Mouse (Mus musculus): ENCODE measurements around the gene Zfp687.

The Zfp687 gene

DNA sequence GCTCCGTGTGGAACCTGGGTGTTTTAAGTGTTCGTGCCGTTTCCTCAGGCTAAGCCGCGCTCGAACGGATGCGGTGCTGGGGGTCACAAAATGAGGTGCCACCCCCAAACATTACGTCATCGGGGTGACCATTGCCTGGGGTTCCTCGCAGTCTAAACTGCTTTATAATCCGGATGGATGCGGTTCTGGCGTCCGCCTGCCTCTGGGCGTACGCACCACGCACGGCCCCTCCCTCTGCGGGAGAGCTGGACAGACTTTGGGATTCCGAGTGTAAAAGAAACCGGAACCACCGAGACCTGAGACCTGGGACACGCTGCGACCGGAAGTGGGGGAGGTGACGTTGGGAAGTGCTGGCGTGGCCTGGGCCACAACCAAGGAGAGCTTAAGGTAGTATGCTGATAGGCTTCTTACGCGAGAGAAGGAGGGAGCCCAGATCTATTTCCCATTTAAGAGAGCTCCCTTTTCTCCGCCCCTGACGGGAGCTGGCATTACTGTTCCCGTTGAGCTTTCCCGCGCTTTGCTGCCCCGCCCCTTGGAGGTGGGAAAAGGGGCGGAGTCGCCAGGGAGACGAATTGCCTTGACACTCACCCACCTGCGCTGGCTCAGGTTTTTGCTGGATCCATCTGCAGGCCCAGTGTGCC is 763 bp upstream of the Zfp687 start:
- peak; percentile 93 for DNase-seq

DNA sequence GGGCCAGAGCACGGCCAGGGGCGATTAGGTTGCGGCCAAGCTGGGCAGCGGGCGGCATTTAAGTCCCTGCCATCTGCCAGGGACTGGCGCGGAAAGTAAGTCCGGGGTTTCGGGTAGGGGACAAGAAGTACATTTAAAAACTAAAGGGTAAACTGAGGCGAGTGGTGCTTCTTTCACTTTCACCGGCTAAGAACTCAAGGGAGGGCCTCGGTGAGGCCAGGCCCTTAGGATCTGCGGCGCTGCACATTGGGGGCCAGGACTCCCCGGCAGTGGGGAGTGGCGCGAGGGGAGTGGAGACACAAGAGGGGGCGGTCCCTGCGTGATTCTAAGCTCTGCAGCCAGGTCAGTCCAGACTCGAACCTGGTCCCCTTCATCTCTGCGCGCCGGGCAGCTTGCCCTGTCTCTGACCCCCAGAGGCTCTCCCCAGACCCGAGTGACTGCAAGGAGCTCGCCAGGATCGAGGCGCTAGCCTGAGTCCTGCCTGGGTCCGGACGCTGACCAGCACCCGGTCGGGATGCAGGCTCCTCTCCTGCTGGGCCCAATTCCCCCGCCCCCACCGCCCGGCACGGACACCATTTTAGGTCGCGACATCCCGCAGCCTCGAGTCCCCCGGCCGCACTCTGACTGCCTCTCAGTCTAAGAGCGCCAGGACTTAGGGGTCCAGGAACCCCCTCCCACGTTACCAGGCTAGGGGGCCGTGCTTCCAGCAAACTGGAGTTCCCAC is 658 bp downstream of the Zfp687 start:
- peak; percentile 46 for DNase-seq

DNA sequence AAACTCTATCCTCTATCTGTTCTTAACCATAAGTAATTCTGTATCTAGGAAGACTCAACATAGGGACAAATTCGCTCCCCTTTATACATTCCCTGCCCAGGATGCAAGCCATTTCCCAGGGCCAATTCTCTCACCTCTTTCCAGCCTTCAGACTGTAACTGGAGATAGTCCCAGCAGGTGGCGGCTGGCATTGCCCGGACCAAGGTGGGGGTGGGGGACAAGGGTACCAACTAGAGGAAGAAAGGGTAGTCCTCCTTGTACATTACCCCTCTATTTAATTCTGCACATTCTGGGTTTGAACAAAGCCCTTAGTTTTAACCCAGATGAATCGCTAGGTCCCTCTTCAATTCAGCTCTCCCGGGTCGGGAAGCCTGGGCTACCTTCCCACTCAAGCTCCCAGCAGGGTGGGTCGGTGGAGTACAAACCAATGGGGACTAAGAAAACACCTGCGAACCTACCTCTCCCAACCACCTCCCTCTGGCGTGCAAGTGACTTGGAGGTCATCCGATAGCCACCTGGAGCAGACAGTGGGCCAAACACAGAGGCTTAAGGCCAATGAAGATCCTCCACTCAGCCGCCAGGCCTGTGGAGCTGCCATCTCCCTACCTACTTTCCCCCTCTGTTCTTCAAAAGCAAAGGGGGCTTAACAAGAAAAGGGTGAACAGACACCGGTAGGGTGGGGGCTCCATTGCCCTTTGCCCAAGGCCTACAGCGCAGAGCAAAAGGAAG is 1.4 kb downstream of the Zfp687 start:
- DNase-seq, result peak; percentile 16

DNA sequence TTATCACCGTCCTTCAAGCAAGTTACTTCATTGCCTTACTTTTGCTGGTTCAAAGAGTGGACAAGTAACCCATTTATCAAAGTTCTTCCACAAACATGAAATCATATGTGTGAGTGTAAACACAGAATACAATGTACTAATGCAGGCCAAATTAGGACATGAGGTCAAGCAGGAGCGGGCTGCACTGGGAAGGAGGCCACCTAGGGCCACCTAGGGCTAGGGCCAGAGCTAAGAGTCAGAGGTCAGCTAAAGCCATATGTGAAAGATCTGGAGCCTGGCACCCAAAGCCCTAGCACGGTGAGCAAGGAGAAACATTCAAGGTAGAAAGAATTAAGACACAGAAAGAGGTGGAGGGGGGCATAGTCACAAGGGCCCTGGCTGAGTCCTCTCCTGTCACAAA is 2.3 kb downstream of the Zfp687 start:
- no peak for DNase-seq

DNA sequence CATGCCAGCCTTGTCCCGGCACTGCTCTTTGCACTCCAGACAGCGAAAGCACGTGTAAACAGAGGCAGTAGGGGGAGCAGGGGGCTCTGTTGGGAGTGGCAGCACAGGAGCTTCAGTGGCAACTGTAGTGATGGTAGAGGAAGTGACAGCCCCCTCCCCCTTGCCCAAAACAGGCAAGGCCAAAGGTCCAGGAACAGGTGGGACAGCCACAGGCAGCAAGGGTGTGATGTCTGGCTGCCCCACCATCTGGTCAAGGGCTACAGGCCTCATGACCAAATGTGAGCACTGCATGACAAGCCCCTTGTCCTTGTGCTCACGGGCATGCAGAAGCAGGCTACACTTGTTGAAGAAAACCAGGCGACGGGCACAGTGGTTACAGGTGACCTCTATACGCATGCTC is 4.9 kb downstream of the Zfp687 start:
- DNase-seq, result no peak

DNA sequence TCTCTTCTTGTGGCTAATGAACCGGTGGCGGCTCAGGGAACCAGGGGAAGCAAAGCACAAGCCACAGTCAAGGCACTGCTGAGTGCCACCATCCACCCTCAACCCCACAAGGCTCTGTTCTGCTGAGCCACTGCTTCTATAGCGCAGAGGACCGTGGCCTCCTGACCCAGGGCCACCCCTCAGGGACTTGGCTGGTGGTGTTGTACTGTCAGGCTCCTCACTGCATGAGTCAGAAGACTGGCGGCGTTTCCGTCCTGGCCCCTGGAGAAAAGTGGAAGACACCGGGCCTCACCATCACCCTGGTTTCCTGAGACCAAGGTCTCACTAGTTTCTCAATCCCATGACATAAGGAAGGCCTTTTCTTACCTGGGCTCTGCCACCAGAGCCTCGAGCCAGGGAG is 7.5 kb downstream of the Zfp687 start:
- DNase-seq, result no peak

DNA sequence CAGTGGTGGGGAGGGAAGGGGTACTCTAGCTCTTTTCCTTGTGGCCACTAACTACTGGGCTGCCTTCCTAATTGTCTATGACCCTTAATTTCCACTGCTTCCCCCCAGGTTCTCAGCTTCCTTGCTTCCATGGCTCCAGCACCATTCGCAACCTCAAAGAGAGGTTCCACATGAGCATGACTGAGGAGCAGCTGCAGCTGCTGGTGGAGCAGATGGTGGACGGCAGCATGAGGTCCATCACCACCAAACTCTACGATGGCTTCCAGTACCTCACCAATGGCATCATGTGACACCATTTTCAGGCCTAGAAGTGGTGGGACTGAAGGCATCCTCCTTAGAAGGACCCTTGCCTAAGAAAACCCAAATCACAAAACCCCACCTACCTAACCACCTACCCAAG is 9.6 kb downstream of the Zfp687 start:
- no peak for DNase-seq

DNA sequence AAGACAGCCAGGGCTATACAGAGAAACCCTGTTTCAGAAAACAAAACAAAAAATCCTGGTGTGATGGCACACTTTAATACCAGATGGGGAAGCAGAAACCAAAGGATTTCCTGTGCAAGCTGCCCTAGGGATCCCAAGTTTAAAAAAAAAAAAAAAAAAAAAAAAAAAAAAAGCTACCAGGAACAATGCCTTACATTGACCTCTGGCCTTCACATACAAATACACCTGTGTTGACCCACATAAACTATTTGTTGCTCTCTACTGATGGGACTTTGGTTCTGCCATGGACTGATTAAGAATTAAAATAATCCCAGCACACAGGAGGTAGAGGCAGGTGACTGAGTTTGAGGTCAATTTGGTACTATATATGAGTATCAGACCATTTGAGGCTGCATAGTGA is 12.0 kb downstream of the Zfp687 start:
- DNase-seq, result no peak

DNA sequence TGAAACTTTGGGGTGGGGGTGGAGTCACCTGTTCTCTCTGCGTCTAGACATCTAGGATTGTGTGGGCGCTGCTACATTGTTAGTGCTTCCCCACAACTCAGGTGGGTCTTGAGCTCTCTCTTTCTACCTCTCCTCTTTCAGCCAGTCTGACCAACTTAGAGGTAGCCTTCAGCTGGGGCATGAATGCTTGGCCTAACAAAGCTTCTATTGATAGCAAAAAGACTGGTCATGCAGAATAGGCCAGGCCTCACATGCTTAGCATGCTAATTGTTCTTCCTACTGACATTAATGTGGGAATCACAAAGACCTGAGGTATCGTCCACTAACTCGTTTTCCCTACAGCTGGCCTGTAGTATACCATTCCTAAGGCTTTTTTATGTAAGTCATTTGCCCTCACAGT is 12.7 kb downstream of the Zfp687 start:
- DNase-seq, result no peak

DNA sequence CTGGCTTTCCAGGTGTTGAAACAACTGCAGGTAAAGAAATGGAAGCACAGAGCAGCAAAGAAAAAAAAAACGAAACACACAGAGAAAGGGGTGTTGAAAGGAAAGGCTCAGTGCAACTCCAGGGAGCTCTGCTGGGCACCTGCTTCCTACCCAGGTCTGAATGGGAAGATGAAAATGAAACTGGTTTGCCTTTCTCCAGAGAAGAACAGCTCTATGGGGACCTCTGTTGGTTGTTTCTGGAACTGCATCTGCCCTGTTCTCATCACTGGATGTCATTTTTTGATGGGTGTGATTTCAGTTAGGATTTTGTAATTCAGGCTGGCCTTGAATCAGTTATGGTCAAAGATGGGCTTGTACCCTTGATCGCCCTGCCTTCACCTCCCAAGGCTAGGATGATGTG is 18.3 kb downstream of the Zfp687 start:
- DNase-seq, result peak; percentile 73

DNA sequence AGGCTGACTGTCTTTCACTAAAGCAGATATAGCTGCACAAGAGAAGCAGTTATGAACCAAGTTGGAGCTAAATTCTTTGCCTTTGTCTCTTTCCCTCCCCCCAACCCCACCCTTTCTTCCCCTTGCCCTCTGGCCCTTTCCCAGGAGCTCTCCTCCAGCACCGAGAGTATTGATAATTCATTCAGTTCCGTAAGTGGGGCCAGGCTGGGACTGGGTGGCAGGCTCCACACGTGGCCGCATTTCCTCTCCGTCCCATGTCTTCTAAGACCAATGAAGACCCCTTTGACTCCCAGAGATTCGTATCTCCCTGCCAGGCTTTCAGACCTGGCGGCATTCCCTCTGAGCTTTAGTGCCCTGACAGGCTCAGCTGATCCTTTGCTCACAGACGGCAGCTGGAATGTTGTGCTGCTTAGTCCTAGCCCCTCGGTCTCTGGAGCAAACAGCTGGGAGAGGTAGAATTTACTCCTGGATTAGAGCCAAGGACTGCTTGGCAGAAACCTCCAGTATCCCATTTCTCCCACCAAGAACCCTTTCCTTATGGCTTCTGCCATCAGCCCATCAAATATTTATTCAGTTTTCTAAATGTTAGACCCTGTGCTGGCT is 26.0 kb downstream of the Zfp687 start:
- no peak for DNase-seq

DNA sequence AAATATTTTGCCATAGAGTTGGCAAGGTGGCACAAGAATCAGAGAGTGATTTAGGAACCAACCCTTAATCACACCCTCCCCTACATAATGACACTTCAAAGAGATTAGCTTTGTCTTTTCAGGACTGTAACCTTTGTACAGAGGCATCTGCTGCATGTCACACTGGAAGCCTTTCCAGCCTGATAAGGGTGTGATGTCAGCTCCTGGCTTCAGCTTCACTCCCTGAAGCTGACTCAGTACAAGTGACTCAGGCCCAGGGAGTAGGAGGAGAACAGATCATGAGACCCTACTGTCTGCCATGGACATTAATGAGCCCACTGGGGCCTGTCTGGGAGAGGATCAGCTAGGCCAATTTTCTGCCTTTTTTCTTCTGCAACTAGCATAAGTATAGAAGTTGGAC is 27.7 kb downstream of the Zfp687 start:
- DNase-seq, result no peak

DNA sequence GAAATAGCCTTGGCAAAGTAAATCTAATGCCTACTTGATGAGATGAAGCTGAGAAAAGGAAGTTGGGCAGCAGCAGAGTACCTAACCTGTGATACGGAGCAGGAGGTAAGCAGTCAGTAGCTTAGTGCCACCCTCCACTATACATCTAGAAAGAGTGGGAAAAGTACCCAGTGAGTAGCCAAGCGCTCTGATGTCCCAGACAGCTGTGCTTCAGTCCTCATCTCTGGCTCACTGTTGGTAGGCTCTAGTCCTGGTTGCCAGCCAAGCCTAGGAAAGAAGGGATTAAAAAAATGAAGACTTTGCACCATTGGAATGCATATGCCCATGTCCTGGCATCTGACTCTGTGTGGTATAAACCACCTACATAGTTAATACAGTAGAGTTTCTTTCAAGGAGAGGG is 29.7 kb downstream of the Zfp687 start:
- no peak for DNase-seq

DNA sequence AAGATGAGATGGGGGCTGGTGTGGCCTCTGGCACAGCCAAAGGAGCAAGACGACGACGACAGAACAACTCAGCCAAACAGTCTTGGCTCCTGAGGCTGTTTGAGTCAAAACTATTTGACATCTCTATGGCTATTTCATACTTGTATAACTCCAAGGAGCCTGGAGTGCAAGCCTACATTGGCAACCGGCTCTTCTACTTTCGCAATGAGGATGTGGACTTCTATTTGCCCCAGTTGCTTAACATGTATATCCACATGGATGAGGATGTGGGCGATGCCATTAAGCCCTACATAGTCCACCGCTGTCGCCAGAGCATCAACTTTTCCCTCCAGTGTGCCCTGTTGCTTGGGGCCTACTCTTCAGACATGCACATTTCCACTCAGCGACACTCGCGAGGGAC is 30.9 kb downstream of the Zfp687 start:
- no peak for DNase-seq

DNA sequence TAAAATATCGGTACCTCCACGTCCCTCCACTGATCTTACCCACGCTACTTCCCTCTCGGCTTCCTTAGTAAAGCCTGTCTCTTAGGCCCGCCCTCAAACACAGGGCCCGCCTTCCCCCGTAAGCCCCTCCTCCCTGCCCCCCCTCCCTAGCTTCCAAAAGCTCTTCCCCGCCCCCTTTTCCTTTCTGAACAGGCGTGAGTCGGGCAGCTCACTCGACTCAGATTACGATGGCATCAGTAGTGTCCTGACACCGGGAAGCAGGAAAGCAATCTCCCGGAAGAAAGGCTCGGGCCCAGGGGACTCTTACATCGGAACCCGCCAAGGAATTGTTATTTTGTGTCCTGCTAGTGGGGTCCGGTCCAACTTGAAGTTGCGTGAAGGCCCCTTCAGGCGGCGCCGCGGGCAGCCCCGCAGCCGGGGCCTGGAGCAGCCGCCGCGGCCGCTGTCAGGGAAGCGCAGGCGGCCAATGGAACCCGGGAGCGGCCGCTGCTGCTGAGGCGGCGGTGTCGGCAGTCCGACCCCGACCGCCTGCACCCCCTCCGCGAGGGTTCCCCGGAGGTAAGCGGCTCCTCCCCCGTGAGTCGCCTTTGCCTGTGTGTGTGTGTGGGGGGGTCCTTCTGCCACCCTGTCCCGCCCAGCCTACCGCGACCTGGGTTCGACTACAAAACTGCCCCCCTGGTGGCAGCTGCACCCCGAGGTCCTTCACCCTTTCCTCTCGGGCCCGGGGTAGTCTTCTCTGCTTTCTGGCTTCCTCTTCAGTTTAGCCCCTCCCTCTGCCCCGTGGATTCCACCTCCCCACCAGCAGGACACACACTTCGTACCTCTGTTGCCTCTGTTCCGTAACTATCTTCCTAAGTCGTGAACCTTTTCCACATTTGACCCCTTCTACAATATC is 40.5 kb downstream of the Zfp687 start, which contains the start of gene Pi4kb:
Gene Pi4kb (plus strand): TSS at position 204 of the 895 bp plus-strand sequence.
- peak; percentile 97 for DNase-seq

DNA sequence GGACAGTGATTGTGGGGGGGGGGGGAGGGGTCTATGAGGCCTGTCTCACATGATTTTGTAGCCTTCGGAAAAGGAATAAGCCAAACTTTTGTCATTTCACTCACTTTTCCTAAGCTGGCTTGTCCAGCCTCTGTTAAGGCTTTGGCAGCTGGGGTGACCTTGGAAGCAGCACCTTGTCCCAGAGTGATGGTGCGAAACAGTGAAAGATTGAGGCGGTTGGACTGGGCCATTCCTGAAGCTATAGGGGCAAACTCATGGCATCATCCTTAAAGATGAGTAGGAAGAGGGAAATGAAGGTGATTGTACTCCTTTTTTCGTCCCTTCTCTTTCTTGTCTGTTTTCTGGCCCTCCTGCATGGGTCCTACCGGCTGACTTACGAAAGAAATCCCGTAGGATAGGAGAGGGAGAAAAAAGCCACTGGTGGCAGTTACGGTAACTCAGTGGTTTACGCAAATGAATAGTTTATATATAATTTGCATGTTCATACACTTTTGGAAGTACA is 41.2 kb downstream of the Zfp687 start:
- no peak for DNase-seq

DNA sequence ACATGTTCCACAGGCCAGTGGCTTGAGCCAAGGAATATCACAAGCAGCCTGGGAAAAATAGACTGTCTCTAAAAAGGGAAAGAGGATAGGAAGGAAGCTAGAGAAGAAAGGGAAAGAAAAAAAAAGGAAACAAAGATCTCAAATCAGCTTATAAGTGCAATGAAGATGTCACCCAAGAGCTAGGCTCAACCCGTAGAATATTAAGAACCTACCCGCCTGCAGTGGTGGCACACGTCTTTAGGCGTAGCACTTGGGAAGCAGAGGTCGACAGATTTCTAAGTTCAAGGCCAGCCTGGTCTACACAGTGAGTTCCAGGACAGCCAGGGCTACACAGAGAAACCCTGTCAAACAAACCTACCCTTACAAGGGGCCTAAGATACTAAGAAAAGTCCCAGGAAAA is 41.6 kb downstream of the Zfp687 start:
- no peak for DNase-seq

DNA sequence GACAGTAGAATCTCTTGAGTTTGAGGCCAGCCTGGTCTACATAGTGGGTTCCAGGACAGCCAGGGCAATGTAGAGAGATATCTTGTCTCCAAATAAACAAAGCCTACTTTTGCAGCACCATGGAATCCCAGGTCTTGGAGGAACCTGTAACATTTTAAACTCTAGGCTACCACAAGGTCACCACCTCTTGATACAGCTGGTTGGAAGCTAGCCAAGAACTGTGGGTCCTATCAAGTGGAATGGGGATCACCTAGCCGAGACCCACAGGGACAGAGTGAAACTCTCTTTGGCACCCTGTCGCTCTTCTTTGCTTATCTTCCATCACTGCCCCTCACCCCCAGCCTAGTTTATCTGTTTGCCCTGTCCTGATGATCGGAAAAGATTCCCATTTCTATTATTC is 42.7 kb downstream of the Zfp687 start:
- no peak for DNase-seq

DNA sequence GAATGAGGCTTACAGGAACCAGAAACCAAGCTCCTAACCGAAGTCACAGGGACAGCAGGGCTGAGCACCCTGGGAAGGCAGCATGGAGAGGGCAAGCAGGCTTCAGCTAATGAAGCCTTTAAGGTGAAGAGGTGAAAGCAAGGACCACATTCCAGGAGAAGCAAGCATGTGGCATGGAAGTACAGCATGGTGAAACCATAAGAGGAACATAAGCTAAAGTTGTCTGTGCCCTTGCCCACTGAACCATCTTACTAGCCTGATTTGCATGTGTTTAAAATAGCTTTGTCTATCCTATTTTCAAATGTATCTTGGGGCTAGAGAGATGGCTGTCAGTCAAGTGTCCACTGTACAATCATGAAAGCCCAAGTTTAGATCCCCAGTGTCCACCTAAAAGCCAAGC is 49.4 kb downstream of the Zfp687 start:
- no peak for DNase-seq

DNA sequence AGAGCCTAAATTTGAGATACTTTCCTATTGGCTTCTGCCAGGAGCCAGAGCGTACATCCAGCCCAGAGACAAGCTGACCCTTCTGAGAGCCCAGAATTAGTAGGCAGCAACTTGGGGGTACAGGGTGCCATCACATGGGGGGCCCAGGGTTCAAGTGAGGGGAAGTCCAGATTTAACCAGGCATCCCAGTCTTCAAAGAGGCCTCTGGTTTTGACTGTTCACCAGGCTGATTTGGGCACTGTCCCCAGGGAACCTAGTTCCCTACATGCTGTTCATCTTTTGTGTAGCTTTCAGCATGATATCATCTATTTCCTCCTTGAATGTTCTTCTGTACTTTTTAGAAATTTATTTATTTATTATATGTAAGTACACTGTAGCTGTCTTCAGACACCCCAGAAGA is 50.3 kb downstream of the Zfp687 start:
- DNase-seq, result no peak

DNA sequence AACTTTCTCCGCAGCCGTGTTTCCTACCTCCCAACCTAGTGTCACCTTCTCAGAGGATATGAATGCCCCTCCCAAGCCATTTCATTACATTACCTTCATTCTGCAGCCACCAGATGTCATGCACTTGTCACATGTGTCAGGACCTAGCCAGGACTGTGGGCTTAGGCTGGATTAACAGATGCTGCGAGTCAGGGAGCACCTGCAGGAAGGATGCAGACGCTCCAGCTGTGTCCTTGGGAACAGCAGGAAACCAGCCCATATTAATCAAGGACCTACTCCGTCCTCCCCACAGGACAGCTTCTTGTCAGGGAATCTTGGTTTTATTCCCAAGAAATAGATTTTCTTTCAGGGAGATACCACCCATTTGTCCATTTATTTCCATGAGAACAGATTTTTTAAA is 54.9 kb downstream of the Zfp687 start:
- peak; percentile 19 for DNase-seq

DNA sequence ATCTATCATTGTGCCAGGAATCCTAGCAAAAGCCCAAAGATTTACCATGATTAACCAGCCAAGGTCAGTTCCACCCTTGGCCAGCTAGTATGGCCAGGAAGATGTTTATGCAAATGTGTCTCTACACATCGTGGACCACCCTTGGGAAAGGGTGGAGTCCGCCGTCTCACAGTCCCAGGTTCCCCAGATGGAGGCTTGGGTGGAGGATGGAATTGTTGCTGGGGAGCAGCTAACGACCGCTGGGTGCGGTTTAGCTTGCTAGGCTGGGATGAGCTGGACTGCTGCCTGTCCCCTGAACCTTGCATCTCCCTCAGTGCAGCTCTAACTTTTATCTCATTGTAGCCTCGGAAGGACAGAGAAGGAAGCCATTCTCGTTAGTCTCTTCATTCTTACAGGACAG is 55.4 kb downstream of the Zfp687 start:
- no peak for DNase-seq

DNA sequence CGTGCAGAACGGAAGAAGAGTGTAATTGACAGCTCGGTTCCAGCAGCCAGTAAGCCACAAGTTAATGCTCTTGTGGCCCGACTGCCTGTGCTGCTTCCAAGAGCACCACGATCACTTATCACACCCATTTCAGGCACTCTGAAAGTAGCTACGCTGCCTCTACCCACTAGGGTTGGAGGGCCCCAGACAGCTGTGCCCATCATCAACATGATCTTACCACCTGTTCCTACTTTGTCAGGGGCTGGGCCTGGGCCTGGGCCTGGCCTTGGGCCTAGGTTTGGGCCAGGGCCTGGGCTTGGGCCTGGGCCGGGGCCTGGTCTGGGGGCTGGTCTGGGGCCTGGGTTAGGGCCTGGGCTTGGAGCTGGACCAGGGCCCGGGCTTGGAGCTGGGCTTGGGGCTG is 57.0 kb downstream of the Zfp687 start:
- no peak for DNase-seq

Measured in embryo, embryonic 11 days (tissue).